Mouse (Mus musculus): ENCODE data around the gene Olfr463.

DNA sequence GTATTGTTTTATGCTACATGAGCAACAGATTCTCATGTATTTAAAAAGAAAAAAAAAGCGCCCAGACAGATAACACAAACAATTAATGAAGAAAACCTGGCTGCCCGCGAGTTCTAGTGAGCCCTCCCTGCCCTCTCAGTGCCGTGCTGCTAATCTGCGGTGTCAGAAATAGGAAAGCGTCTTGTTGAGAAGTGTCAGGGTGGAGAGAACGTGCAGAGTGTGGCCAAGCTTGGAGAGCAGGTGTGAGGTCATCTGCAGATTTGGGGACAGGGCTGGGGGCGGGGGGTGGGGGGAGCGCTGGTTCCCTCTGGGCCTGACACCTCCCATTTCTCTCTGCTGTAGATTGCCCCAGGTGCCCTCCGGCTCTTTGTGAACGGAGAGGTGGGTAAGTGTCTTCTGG is 37.9 kb downstream of the Olfr463 start:
- TF ChIP-seq MAFK (IDR thresholded peaks at IDR 0.05; ENCODE audit: insufficient read depth, low read depth, low read length) (no peak), CHD2 (IDR thresholded peaks at IDR 0.05; ENCODE audit: low read depth, low read length) (no peak), ZC3H11A (IDR thresholded peaks at IDR 0.05; ENCODE audit: borderline replicate concordance, low read depth, low read length) (no peak)
